Mouse (Mus musculus) cerebellum, postnatal 14 days (tissue): ENCODE data around the gene Tfcp2l1.
"Not testable (repeated sequence)": the region's sequence is repeated elsewhere in the genome, so short reads cannot be mapped to it uniquely, and the experiment has no call there.

Source experiments
- DNase-seq, 2 experiments: peaks; one replicate each; pipeline ENCODE4 v3.0.0; 2021; ENCODE audit warnings: mixed read lengths in 2 of 2

Gene Tfcp2l1

DNA sequence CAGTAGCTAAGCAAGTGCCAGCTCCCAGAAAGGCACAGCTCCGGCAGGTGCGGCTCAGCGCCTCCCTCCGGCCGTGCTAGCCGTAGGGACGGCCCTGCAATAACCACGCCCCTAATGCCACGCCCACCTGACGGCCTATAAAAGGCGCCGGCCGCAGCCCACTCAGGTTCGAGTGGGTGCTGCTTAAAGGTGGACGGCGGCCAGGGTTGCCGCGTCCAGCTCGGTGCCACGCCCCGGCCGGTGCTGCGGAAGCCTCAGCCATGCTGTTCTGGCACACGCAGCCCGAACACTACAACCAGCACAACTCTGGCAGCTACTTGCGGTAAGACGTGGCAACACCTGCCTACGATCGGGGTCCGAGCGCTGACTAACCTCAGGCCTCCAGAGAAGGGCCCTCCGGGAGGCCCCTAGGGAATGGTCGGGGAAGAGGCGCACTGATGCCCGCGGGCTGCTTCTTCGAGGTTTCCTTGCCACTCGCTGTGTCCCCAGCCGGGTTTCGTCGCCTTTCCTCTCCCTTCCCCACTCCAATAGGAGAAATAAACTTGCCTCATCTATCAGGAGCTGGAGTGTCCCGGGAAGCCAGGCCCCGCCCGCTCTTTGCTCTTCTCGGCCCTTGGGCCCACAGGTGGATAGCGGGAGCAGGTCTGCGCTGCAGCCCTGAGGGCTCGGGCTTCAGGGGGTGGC, at the start of gene Tfcp2l1:
TSS of gene Tfcp2l1 (plus strand) at position 165 of the 684 bp plus-strand sequence.
- DNase-seq = peak; percentile 76 to 84

DNA sequence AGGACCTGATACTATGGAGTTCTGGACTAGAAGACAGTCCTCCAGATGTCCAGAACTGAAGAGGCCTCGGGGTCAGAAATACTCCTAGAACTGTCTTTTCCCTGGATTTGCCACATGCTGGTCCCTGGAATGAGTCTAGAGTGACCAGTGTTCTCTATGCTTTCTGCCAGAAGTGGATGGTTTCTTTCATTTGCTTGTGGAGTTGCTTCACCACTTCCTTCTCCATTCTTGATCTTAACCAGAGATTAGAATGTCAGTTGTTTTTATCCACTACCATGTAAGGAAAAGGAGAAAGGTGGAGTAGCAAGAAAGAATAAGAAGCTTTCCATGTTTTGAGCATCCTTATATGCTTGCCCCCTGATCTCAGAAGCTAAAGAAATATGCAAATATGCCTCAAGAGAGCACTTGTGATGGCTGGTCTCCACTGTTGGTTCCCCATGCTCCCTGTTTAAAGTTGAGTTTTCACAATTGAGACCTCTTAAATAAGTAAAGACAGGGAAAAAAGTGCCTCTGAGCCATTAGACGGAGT, 47.5 kb upstream of the Tfcp2l1 start:
- DNase-seq = no peak

DNA sequence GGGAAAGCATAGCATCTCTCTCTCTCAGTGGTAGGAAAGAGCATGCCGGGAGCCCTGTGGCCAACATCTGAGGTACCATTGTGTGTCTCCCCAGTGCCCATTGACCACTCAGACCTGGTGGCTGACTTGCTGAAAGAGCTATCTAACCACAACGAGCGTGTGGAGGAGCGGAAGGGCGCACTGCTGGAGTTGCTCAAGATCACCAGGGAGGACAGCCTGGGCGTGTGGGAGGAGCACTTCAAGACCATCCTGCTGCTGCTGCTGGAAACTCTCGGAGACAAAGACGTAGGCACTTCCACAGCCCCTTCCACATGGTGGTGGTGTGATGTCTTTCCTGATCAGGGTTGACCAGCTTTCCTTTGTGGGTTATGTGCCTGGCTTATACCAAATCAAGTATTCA, 46.6 kb upstream of the Tfcp2l1 start:
- no peak for DNase-seq

DNA sequence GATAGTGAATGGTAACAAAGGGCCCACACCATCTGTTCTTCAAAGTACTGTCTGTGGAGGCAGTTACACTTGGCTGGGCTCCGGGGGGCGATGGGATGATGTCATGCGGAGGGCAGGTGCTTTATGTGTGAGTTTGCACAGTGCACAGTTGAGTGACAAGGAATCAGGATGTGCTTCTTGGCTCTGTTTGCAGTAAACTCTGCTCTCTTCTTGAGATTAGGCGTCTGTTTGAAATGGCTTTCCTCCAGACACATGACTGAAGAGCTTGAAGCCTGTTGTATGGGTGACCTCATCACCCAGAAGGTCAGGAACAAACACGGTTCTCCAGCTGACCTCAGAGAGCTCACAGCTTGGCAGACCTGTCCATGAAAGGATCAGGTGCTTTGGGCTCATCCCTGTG, 38.0 kb upstream of the Tfcp2l1 start:
- no peak for DNase-seq

DNA sequence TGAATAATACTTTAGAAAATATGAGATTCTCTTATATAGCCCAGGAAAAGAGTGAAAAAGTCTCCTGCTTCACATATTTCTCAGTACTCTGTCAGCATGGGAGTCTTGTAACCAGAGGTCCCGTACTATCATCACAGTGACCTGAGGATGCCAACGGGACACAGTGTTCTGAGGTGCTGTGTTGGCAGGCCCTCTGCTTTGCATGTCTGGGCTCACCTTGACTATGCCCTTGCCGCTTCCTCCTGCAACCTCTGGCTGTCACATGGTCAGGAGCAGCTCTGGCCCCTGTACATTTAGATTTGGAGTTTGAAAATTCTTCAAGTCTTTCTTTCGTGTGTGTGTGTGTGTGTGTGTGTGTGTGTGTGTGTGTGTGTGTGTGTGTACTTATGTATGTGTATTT, 34.8 kb upstream of the Tfcp2l1 start:
- no peak for DNase-seq

DNA sequence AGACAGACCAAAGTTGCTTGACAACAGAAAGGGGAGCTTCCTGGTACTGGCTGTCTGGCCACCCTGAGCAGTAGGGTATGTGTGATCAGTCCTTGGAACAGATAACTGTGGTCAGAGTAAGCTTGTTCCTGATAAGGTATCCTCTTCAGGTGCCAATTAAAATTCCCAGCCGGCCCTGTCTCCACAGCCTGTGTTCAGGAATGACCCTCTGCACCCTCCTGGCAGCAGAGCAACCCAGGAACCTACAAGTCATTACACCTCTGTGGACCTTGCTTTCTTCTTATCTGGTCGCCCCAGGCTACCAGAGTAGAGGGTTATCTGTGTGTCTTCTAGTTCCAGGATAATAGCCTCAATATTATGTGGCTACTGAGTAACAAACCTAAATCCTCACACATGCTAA, 32.4 kb upstream of the Tfcp2l1 start:
- no peak for DNase-seq

DNA sequence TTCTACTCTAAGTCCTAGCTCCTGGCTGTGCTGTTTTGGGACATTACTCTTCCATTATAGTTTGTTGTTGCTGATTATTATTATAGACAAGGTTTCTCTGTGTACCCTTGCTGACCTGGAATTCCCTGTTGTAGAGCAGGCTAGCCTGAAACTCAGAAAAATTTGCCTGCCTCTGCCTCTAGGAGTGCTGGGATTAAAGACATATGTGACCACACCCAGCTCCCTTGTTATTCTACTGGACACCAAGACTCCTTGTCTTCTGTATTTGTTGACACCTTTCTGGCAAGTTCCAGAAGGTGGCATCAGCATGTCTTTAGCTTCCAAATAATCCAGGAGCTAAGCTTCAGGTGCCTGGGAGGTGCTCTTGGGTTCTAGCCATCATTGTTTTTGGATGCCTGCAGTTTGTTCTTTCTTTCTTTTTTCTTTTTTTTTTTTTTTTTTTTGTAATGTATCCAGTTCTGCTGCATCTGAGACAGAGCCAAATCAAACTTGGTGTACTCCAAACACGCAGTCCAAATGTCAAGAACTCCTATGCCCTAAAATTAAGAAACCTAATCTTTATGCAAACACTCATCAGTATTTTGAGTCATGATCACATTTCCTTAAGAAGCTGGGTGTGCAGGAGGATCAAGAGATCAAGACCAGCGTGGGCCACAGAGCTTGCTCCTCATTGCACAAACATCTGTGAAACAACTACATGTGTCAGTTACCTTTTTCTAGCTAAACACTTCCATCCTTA, 30.1 kb upstream of the Tfcp2l1 start:
- no peak for DNase-seq

DNA sequence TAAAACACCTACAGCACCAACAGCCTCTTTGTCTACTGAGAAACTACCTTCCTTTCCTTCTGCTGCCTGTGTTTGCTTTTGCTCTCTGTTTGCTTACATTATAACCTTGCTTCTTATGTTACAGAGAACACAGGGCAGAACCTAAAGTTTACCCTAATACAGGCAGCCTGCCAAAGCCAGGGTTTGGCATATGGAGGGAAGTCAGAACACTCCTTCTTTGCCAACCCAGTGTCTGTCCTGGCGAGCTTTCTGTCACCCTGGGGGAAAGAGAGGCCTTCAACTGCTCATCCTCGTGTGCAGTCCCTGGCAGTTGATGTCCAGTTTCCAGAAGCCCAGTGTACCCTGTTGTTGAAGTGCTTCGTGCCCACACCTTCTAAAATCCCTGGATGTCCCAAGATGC, 29.4 kb upstream of the Tfcp2l1 start:
- DNase-seq = peak; percentile 41 to 66

DNA sequence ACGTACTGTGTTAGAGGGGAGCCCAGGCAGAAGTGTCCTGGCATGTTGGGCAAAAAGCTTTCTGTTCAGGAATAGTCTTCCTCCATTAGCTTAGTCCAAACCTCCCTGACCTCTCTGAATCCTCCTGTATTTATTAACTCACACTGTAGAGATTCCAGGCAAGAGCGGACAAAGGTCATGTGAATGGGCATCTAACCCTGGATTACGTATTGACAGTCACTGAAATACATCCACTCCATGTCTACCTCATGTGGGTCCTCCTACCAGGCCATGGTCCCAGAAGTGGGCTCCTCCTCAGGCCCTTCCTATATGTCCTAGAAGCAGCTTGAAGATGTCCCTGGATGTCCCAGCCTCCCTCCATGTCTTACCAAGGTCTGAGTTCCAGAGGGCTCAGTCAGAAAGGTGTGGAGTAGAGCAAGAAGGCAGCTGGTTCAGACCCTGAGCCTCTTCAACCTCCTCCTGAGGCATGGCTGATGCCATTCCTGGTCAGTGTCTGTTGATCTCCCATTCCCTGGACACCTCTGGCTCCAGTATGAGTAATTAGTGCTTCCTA, 14.0 kb upstream of the Tfcp2l1 start:
- no peak for DNase-seq

DNA sequence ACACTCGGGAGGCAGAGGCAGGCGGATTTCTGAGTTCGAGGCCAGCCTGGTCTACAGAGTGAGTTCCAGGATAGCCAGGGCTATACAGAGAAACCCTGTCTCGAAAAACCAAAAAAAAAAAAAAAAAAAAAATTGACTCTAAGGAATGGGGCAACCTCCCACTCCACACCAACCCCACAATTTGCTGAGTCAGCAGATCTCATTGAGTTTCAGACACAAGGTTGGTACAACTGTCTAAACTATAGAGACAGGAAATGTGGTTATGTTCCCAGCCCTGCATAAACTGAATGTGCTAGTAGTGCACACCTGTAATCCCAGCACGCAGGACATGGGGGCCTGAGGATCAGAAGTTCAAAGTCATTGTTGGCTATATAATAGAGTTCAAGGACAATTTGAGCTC, 6.7 kb upstream of the Tfcp2l1 start:
- DNase-seq = not testable (repeated sequence)

DNA sequence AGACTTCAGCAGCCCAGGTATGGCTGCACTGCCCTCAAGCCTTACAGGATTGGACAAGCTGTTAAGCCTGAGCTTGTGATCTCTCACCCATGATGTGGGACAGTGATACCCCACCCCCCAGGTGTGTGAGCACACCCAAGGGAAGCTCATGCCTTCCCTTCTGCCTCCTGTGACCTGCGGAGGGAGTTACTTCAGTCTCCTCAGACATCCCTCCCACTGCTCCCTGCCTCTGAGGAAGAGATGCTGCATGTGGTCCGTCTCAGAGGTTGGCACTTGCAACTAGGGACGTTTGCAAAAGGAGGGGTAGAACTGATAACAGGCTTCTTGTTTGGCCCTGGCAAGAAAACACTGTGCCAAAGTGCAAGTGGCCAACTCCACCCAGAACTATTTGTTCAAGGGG, 4.9 kb upstream of the Tfcp2l1 start:
- DNase-seq = no peak

DNA sequence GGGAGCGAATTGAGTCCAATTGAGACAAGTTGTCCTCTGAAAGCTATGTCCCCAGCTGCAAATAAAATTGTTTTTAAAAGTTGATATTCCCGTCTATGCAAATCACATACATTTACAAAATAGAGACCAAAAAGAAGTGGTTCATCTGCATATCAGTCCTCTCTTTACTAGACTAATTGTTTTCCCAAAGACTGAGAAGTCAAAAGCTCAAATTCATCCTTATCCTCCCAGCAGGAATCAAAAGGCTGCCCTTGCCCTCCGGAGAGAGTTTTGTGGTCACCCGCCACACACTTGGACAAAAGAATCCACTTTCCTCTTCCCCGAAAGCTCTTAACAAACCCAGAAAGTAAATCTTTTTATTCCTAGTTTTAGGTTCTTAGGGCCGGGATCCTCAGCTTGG, 2.3 kb upstream of the Tfcp2l1 start:
- DNase-seq = no peak

DNA sequence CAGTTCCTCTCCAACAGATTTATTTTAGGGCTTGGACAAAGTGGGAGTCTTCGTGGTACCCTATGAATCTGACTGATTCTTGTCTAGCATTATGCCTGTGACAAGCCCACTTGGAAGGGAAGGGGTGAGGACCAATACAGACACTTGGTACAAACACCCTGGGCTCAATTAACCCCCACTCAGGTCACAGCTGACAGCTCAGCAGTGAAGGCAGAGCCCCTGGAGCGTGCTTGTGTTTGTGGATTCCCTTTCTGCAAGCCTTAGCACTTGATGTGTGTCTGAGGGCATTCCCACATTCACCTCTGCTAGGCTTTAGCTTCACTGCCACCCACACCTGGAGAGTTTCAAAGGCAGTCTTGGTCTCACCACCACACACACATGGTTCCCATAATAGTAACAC, 1.8 kb upstream of the Tfcp2l1 start:
- DNase-seq = no peak

DNA sequence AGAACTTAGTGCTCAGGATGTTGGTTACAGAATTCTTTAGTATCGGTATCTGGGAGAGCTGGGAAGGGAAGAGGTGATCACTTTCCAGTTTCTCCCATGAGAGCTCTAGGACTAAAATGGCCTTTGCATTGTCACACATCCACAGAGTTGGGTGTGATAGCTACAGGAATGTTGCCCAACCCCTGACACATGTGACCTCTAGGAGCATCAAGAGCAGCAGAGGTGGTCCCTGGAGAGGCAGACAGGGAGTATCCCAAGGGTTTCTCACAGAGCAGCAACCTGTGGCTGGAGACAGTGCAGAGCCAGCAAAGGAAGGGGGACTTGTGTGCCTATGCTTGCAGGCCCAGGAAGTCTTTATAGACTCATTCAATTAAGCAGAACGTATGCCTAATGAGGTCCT, 1.3 kb upstream of the Tfcp2l1 start:
- no peak for DNase-seq

DNA sequence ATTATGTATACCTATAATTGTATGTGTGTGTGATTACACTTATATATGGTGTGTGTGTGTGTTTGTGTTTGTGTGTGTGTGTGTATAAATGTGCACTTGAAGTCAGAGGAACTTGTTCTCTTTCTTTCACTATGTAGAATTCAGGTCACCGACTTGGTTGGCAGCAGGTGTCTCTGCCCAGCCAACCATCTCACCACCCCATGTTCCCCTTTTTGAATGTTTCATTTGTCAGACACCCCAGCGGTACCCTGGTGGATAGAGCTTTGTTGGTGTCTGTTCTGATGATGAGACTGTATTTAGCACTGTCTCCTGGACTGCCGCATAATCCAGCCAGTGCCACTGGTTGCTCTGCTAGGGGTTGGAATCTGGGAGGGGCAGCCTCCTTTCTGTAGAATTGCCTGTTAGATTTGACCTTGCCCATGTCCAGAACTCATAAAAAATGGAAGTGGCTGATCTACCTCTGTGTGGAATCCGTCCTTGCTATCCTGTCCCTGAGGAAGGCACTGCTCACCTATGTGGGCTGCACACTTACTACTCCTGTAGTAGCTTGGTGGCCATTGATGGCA, 5.8 kb downstream of the Tfcp2l1 start:
- DNase-seq = no peak

DNA sequence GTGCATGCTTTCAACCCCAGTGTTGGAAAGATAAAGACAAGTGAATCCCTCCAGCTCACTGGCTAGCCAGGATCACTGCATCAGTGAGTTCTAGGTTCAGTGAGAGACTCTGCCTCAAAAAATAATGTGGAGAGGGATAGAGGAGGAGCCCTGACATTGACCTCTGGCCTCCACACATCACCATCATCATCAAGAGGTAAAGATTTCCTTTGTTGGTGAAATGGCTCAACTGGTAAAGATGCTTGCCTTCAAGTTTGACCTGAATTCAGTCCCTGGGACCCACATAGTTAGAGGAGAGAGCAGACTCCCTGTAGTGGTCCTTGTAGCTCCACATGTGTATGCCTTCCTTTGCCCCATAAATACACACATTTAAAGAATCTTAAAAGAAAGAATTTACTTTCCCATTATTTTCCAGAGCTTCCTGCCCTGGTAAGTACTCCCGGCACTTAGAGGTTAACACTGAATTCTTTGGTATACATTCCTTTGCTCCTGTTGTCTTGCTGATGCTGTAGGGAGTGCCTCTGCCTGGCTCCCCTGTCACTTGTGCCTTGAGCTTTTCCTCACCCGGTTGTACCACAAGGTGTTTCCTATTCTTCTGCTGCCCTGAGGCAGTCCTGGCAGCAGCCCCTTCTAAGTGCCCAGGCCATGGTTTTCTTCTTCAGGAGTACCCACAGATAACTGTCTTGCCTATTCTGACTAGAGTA, 14.7 kb downstream of the Tfcp2l1 start:
- DNase-seq = no peak

DNA sequence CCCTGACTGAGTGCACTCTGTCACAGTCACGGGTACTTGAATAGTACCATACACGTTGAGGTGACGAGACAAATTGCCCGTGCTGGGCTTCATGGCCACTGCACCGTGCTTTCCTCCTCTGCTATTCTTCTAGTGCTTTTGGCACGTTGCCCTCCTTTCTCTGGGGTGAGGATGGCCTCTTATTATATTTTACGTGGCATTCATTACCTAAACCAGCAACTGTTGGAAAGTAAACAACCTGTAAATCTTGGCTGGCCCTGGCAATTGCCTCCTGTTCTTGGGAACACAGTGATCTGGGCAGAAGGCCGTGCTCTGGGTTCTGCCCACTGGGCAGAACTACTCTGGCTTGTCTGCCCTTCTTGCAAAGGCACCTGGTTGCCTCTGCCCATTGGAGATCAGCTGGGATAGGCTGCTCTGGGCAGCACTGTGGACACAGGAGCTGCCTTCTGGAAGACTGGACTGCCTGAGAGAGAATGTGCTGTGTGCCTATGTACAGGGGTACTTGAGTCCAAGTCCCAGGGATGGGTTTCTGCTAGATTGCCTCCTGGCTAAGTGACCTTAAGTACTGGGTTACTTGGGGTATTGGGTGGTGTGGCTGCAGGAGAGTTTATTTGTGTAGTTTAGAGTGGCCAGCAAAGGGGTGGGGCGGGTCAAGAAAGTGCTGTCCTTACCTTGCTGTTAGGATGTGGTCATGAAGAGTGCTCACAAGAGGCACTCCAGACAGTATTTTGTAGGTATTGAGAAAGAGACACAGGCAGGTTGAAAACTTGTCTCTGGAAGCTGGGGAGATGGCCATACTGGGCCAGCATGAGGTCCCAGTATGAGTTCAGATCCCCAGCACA, 15.6 kb downstream of the Tfcp2l1 start:
- DNase-seq = no peak

DNA sequence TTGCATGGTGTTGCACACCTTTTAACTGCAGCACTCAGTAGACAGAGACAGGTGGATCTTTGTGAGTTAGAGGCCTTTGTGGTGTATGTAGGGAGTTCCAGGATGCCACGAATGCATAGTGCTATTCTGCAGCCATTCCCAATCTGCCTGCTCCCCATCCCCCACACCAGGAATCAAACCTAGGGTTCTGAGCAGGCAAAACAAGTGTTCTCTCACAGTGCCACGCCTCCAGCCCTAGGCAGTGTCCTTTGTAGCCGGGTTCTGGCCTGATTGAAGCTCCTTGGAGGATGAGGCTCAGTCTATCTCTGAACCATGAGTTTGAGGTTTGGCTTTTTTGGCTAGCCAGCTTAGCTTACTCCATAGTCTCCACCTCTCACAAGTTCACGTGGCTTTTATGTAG, 18.0 kb downstream of the Tfcp2l1 start:
- DNase-seq = no peak

DNA sequence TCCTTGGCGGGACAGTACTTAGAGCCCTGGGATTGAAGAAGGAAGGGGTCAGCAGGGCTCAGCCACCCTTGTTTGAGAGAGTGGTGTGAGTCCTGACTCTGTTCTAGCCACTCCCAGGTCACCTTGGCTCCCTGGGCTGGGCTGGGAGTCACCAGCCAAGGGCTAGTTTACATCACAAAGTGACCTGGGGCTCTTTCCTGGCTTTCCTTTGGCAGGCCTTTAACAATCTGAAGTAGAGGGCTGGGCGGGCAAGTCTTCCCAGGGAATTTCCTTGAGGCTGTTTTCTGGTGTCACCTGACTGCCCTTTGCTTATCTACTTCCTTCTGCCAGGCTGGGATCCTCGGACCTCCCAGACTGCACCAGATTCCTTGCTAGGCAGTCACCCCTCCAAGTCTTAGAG, 20.3 kb downstream of the Tfcp2l1 start:
- DNase-seq = no peak

DNA sequence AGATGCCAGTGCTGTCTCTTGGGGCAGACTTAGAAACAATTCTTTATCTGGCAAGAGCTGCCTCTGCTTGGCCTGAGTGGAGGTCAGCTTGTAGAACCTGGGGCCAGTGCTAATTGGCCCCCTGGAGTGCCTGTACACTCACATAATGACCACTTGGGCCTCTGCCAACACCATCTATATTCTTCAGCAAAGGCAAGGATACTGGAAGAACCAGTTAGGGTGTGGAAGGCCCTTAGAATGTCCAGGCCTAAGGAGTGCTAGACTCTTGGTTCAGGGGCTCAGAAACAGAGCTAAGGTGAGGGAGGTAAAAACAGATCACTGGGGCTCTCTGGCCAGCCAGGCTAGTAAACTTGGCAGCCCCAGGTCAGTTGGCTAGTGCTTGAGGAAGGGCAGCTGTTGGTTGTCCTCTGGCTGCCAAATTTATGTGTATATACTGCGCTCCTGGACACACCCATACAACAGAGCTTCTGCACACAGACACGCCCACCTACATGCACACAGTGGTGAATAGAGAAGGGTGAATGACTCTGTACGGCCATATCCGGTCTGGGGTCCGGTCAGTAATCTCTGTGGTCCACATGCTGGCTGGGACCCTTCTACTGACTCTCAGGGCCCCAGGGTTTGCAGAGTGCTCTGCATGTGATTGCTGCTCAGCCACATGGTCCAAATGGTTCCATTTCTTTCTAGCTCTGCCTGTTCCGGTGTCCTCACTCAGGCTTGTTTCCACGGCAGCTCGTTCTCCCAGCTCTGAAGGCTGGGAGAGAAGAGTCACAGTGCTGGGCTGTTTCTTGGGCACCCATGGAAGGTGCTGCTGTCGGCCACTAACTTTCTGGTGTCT, 22.4 kb downstream of the Tfcp2l1 start:
- DNase-seq = peak; percentile 14 to 15

DNA sequence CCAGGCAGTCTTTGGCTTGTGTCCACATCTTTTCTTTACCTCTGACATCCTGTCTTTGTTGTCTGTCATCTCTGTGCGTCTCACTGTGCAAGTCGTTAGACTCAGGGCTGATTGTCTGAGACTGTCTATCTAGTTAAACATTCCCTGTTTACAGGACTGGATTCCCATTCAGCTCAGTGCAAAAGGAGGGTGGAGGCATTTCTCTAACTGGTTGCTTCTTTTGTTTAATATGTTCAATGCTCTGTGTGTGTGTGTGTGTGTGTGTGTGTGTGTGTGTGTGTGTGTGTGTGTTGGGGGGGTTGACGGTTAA, 23.0 kb downstream of the Tfcp2l1 start:
- DNase-seq = no peak
